Mouse (Mus musculus): ENCODE measurements at regions not wholly inside any gene's neighbourhood (a gene's known extent, or its start where the extent isn't known, plus 50 kb on each side); places are given as distances from the start of the nearest gene placed in this dataset.

GRCm38 (mm10) chr1:89287136-89287795, 167.3 kb upstream of the Agap1 start:
- no peak for DNase-seq
- intact Hi-C loops (cut with DNase I), result no loop called here

- intact Hi-C loops (cut with DNase I), result no loop called here
- no peak for DNase-seq
These were observed 166.6 kb upstream of the Agap1 start for GRCm38 (mm10) chr1:89288001-89288400.

- intact Hi-C loops (cut with DNase I), result no loop called here
- no peak for DNase-seq
These were observed 165.7 kb upstream of the Agap1 start for GRCm38 (mm10) chr1:89288921-89289320.

- no peak for DNase-seq
- intact Hi-C loops (cut with DNase I), result no loop called here
These were observed 157.9 kb upstream of the Agap1 start for GRCm38 (mm10) chr1:89296691-89297090.

GRCm38 (mm10) chr1:89297766-89298165, 156.8 kb upstream of the Agap1 start:
- no peak for DNase-seq
- intact Hi-C loops (cut with DNase I), result no loop called here

- intact Hi-C loops (cut with DNase I), result no loop called here
- DNase-seq, result no peak
These were observed 153.5 kb upstream of the Agap1 start for GRCm38 (mm10) chr1:89301151-89301550.

GRCm38 (mm10) chr1:89302368-89302951, 152.1 kb upstream of the Agap1 start:
- intact Hi-C loops (cut with DNase I), result no loop called here
- DNase-seq, result peak; percentile 5 to 14

GRCm38 (mm10) chr1:89305171-89305570, 149.4 kb upstream of the Agap1 start:
- intact Hi-C loops (cut with DNase I), result no loop called here
- no peak for DNase-seq

GRCm38 (mm10) chr1:89308788-89309187, 145.8 kb upstream of the Agap1 start:
- peak; percentile 35 to 40 for DNase-seq
- intact Hi-C loops (cut with DNase I), result no loop called here

GRCm38 (mm10) chr1:89313064-89313463, 141.5 kb upstream of the Agap1 start:
- intact Hi-C loops (cut with DNase I), result no loop called here
- DNase-seq, result no peak

- intact Hi-C loops (cut with DNase I), result no loop called here
These were observed 136.7 kb upstream of the Agap1 start for GRCm38 (mm10) chr1:89317897-89318296.

GRCm38 (mm10) chr1:89318663-89319062, 135.9 kb upstream of the Agap1 start:
- DNase-seq, result no peak
- intact Hi-C loops (cut with DNase I), result no loop called here

More at GRCm38 (mm10) chr1:89317897-89318296, 136.7 kb upstream of the Agap1 start:
- DNase-seq, result no peak

- peak; percentile 9 to 15 for DNase-seq
- intact Hi-C loops (cut with DNase I), result no loop called here
These were observed 132.0 kb upstream of the Agap1 start for GRCm38 (mm10) chr1:89322621-89323020.

GRCm38 (mm10) chr1:89323091-89323490, 131.5 kb upstream of the Agap1 start:
- DNase-seq, result peak; percentile 38 to 70
- intact Hi-C loops (cut with DNase I), result no loop called here

- intact Hi-C loops (cut with DNase I), result no loop called here
- no peak for DNase-seq
These were observed 123.3 kb upstream of the Agap1 start for GRCm38 (mm10) chr1:89331352-89331751.

GRCm38 (mm10) chr1:89332676-89333075, 121.9 kb upstream of the Agap1 start:
- DNase-seq, result no peak

GRCm38 (mm10) chr1:89337861-89338260, 116.7 kb upstream of the Agap1 start:
- intact Hi-C loops (cut with DNase I), result no loop called here
- DNase-seq, result no peak

More at GRCm38 (mm10) chr1:89332676-89333075, 121.9 kb upstream of the Agap1 start:
- intact Hi-C loops (cut with DNase I), result no loop called here

GRCm38 (mm10) chr1:89342794-89343193, 111.8 kb upstream of the Agap1 start:
- intact Hi-C loops (cut with DNase I), result loop anchor here (5.0 kb wide), 2 partner anchors 105 to 180 kb away; no protein-coding TSS in a partner anchor
- DNase-seq, result peak in 1 of 2 experiments; percentile 13

GRCm38 (mm10) chr1:89344546-89344945, 110.1 kb upstream of the Agap1 start:
- DNase-seq, result peak; percentile 13 to 45
- intact Hi-C loops (cut with DNase I), result loop anchor here (5.0 kb wide), 2 partner anchors 107 to 178 kb away; no protein-coding TSS in a partner anchor

- DNase-seq, result no peak
- intact Hi-C loops (cut with DNase I), result no loop called here
These were observed 107.3 kb upstream of the Agap1 start for GRCm38 (mm10) chr1:89347341-89347740.

GRCm38 (mm10) chr1:89352936-89353335, 101.7 kb upstream of the Agap1 start:
- intact Hi-C loops (cut with DNase I), result no loop called here
- DNase-seq, result no peak

- intact Hi-C loops (cut with DNase I), result no loop called here
- no peak for DNase-seq
These were observed 95.3 kb upstream of the Agap1 start for GRCm38 (mm10) chr1:89359257-89359656.

Measured in heart, postnatal 10 days (tissue).